Mouse (Mus musculus) layer of hippocampus, adult 11-12 months (tissue): ENCODE results near the gene Tmem11.
"Not testable (repeated sequence)": the region's sequence is repeated elsewhere in the genome, so short reads cannot be mapped to it uniquely, and the experiment has no call there.

Source experiments
- DNase-seq: peaks from one replicate; pipeline ENCODE4 v3.0.0; 2022; ENCODE audit warnings: low spot score

Gene Tmem11

GRCm38 (mm10) chr11:60886986-60887385 lies 7.9 kb upstream of the Tmem11 start:
- not testable (repeated sequence) for DNase-seq

- DNase-seq: no peak
Measured at GRCm38 (mm10) chr11:60882386-60882785, 3.3 kb upstream of the Tmem11 start.

- no peak for DNase-seq
Measured at GRCm38 (mm10) chr11:60880559-60880958, 1.5 kb upstream of the Tmem11 start.

- DNase-seq: peak; percentile 59
Measured at GRCm38 (mm10) chr11:60879423-60879822, 351 bp upstream of the Tmem11 start.

- peak; percentile 62 for DNase-seq
Measured at GRCm38 (mm10) chr11:60878056-60878612, 938 bp downstream of the Tmem11 start.

GRCm38 (mm10) chr11:60873101-60873500 lies 6.0 kb downstream of the Tmem11 start:
- DNase-seq: no peak

GRCm38 (mm10) chr11:60871409-60871808 lies 7.7 kb downstream of the Tmem11 start:
- no peak for DNase-seq

GRCm38 (mm10) chr11:60869471-60869870 lies 9.6 kb downstream of the Tmem11 start:
- DNase-seq: not testable (repeated sequence)

GRCm38 (mm10) chr11:60867904-60868303 lies 11.2 kb downstream of the Tmem11 start:
- DNase-seq: no peak

GRCm38 (mm10) chr11:60867456-60867855 lies 11.6 kb downstream of the Tmem11 start:
- no peak for DNase-seq

- no peak for DNase-seq
Measured at GRCm38 (mm10) chr11:60866021-60866420, 13.1 kb downstream of the Tmem11 start.

- no peak for DNase-seq
Measured at GRCm38 (mm10) chr11:60864916-60865315, 14.2 kb downstream of the Tmem11 start.

GRCm38 (mm10) chr11:60864166-60864565 lies 14.9 kb downstream of the Tmem11 start:
- DNase-seq: no peak

- DNase-seq: no peak
Measured at GRCm38 (mm10) chr11:60863196-60863595, 15.9 kb downstream of the Tmem11 start.

- no peak for DNase-seq
Measured at GRCm38 (mm10) chr11:60861993-60862392, 17.1 kb downstream of the Tmem11 start.

- no peak for DNase-seq
Measured at GRCm38 (mm10) chr11:60856587-60856986, 22.5 kb downstream of the Tmem11 start.

- no peak for DNase-seq
Measured at GRCm38 (mm10) chr11:60845415-60845814, 33.7 kb downstream of the Tmem11 start.

- no peak for DNase-seq
Measured at GRCm38 (mm10) chr11:60843412-60843811, 35.7 kb downstream of the Tmem11 start.

- no peak for DNase-seq
Measured at GRCm38 (mm10) chr11:60841467-60842200, 37.4 kb downstream of the Tmem11 start.

- no peak for DNase-seq
Measured at GRCm38 (mm10) chr11:60837644-60838406, 41.2 kb downstream of the Tmem11 start.

- no peak for DNase-seq
Measured at GRCm38 (mm10) chr11:60836897-60837296, 42.2 kb downstream of the Tmem11 start.

GRCm38 (mm10) chr11:60830433-60831052 lies 48.5 kb downstream of the Tmem11 start, which contains the start of gene Dhrs7b:
Dhrs7b (plus strand) TSS chr11:60830631.
- DNase-seq: peak; percentile 91
